Mouse (Mus musculus) midbrain, embryonic 11.5 days (tissue): ENCODE measurements at regions not wholly inside any gene's neighbourhood (a gene's known extent, or its start where the extent isn't known, plus 50 kb on each side); places are given as distances from the start of the nearest gene placed in this dataset.

Experiments
- ATAC-seq: fragments of 200-750 bp; cut with Nextera tagmentation; 2 replicates; pipeline ENCODE4 v1.8.0; 2017; ENCODE audit warnings: moderate TSS enrichment, moderate library complexity; ENCODE audit not compliant: low FRiP score
- DNase-seq: peaks from one replicate; pipeline ENCODE4 v3.0.0; 2015; ENCODE audit warnings: low spot score; ENCODE audit errors: missing footprints
- H3K27ac ChIP-seq: fragments of 300-500 bp; sonication (generic); 2 replicates; pipeline ENCODE4 v1.5.1; 2014; ENCODE audit warnings: low read depth, low read length
- H3K27me3 ChIP-seq: fragments of 300-500 bp; sonication (generic); 2 replicates; pipeline ENCODE4 v1.6.1; 2014; ENCODE audit warnings: mild to moderate bottlenecking, low read length, moderate library complexity, mixed read lengths; ENCODE audit not compliant: control insufficient read depth, insufficient read depth
- H3K36me3 ChIP-seq: fragments of 300-500 bp; sonication (generic); 2 replicates; pipeline ENCODE4 v1.6.1; 2014; ENCODE audit warnings: mild to moderate bottlenecking, low read length, moderate library complexity, mixed read lengths; ENCODE audit not compliant: control insufficient read depth, insufficient read depth
- H3K4me1 ChIP-seq: fragments of 300-500 bp; sonication (generic); 2 replicates; pipeline ENCODE4 v1.6.1; 2014; ENCODE audit warnings: low read length; ENCODE audit not compliant: control insufficient read depth, insufficient read depth
- H3K4me2 ChIP-seq: fragments of 300-500 bp; sonication (generic); 2 replicates; pipeline ENCODE4 v1.6.1; 2014; ENCODE audit warnings: mild to moderate bottlenecking, moderate library complexity
- H3K4me3 ChIP-seq: fragments of 300-500 bp; sonication (generic); 2 replicates; pipeline ENCODE4 v1.5.1; 2014; ENCODE audit warnings: low read depth, low read length
- H3K9ac ChIP-seq: fragments of 300-500 bp; sonication (generic); 2 replicates; pipeline ENCODE4 v1.6.1; 2014; ENCODE audit warnings: low read length
- H3K9me3 ChIP-seq: fragments of 300-500 bp; sonication (generic); 2 replicates; pipeline ENCODE4 v1.6.1; 2016; ENCODE audit warnings: low read length; ENCODE audit not compliant: control insufficient read depth
- WGBS: fragments of 180-500 bp; shearing (Covaris S2); extraction: QIAGEN DNeasy Blood & Tissue Kit; methylation state at CpG from one replicate; pipeline ENCODE4 v1.1.7; 2014; 5-methylcytosine and 5-hydroxymethylcytosine counted together

DNA sequence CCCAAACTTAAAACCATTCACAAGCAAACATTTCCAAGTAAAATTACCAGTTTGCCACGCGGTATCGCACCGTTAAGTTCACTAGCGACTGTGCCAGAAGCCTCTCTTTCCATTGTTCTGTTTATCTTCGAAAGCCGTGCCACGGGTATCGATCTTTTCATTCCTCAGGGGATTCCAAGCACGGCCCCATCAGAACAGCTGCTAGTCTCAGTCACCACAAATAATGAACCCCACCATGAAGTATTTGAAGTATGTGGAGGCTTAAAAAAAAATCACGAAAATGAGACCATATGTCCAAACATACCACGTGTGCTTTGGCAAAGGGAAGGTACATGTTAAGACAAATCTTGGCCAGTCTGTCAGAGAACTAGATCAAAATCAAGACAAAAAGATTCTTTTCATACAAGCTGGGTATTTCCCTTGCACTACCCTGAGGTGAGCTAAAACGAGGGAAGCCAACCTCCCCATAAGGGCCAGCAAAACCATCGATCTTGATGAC is 213.3 kb downstream of the Npr3 start:
- Histone ChIP-seq H3K27me3 (no peaks in the 10 kb centered on the region), H3K4me1 (no peaks in the 10 kb centered on the region), H3K36me3 (no peaks in the 10 kb centered on the region), H3K4me3 (no peak overlapping the region), H3K9ac (no peak overlapping the region), H3K9me3 (no peaks in the 10 kb centered on the region), H3K4me2 (no peak overlapping the region), H3K27ac (no peak overlapping the region)
- WGBS, result 76% methylated on average over 14 of the region's 14 CpGs
- ATAC-seq (no peak), DNase-seq (no peak)

DNA sequence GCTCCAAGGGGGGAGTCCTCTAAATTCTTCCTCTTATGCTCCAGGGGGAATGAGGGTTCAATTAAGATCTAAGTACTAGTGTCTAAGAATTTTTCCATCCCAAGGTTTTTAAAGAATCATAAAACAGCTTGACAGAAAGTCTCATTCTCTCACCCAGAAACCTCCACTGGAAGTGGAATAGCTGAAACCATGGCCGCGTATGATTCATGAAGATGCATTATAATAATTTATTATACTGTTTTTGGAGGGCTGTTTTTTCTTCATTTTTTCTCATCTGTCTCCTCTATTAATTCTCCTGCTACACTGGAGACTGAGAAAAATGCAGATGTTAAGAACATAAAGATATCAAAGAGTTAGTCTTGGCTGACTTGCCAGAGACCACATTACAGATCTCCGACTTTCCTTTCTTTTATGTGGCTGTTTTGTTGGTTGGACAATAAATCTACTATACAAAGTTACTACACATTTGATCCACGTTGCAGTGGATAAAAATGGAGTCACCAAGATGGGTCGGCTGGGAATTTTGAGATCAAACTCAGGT is 242.2 kb downstream of the Npr3 start:
- H3K9me3 ChIP-seq, result no peaks in the 10 kb centered on the region
- H3K27me3 ChIP-seq, result no peaks in the 10 kb centered on the region
- no peak for DNase-seq
- H3K9ac ChIP-seq, result no peak overlapping the region
- no peak for ATAC-seq
- H3K4me3 ChIP-seq, result no peak overlapping the region
- H3K4me2 ChIP-seq, result no peak overlapping the region
- H3K27ac ChIP-seq, result no peak overlapping the region
- 89% methylated on average over 5 of the region's 5 CpGs for WGBS
- H3K36me3 ChIP-seq, result no peaks in the 10 kb centered on the region
- H3K4me1 ChIP-seq, result no peaks in the 10 kb centered on the region

DNA sequence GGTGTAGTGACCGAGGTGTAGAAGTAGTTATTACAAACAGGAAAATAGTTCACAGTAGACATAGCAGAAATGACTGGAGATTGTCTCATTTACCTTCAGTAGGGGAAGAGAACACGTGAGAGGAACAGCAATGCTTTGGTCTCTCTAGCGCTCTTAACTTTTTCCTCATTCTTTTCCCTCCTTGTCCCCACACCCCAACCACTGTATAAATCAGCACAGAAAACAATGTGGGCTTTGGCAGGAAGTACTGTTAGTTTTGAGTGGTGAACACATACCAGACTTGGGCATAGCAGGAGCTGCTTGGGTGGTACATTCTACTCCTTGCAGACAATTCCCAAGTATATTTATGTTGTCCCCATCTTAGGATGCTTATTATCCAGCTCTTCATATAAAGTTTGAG is 251.9 kb downstream of the Npr3 start:
- Histone ChIP-seq H3K27me3 (no peaks in the 10 kb centered on the region), H3K27ac (no peak overlapping the region), H3K4me1 (no peaks in the 10 kb centered on the region), H3K4me2 (no peak overlapping the region), H3K36me3 (no peaks in the 10 kb centered on the region), H3K4me3 (no peak overlapping the region), H3K9me3 (no peaks in the 10 kb centered on the region), H3K9ac (no peak overlapping the region)
- 91% methylated on average over 3 of the region's 3 CpGs for WGBS
- ATAC-seq, result no peak
- DNase-seq, result no peak

DNA sequence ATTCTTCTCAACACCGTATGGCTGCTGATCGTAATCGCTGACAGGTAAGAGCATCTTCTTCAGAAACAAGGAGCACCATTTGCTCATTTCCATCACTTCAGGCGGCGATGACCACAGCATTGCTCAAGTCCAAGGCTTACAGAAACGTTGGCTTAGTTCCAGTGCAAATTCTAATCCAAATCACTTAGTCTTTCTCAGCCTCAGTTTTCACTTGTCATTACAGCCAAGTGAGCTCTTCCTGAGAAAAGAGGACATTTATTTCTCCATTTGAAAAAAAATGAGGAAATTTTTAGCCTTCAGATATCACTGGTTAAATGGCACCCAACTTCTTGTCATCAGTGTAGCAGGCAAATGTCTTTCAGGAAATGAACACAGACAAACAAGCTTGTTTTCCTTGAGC is 246.8 kb upstream of the Tars start:
- H3K4me1 ChIP-seq, result no peaks in the 10 kb centered on the region
- no peaks in the 10 kb centered on the region for H3K27me3 ChIP-seq
- no peak overlapping the region for H3K4me3 ChIP-seq
- no peak overlapping the region for H3K9ac ChIP-seq
- no peak for DNase-seq
- no peaks in the 10 kb centered on the region for H3K9me3 ChIP-seq
- H3K36me3 ChIP-seq, result no peaks in the 10 kb centered on the region
- ATAC-seq, result no peak
- no peak overlapping the region for H3K27ac ChIP-seq
- 95% methylated on average over 6 of the region's 6 CpGs for WGBS
- no peak overlapping the region for H3K4me2 ChIP-seq

DNA sequence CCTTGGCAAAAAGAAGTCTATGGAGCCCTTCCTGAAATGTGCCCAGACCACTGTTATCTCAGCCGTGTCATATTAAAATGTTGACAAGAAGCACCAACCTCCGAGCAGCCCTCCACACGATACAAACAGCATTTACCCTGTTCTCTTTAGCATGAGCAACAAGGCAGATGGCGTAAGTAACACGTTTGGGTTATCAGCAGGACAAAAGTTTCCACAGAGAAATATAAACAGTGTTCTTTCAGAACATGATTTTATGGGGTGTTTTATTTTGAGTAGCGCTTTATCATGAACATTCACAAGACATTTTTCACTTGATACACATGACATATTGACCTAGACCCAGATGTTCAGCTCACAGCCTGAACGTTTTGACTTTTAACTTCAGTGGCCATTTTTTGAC is 245.3 kb upstream of the Tars start:
- ATAC-seq, result no peak

DNA sequence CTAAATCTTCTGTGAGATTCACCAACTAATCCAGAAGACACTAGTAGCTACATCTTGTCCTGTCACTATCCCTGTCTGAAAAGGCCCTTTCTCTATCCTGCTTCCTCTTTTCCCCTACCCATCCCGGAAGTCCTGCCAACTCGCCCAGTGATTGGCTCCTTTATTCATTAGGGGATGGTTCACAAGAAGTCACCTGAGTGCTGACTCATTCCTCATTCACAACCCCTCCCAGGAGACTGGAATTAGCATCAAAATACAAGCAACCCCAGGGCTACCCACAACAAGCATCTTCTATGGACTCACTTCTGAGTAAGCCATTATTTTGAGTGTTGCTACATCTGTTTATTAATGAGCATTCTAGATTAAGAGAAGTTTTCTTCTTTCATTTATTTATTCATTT is 231.2 kb upstream of the Tars start:
- Histone ChIP-seq H3K27ac (no peak overlapping the region), H3K4me1 (no peaks in the 10 kb centered on the region), H3K4me2 (no peak overlapping the region), H3K9ac (no peak overlapping the region), H3K27me3 (no peaks in the 10 kb centered on the region), H3K9me3 (no peaks in the 10 kb centered on the region), H3K4me3 (no peak overlapping the region), H3K36me3 (no peaks in the 10 kb centered on the region)
- no peak for DNase-seq
- 81% methylated on average over 2 of the region's 2 CpGs for WGBS
- no peak for ATAC-seq

More for the DNA sequence above, 245.3 kb upstream of the Tars start:
- Histone ChIP-seq H3K9ac (no peak overlapping the region), H3K27ac (no peak overlapping the region), H3K9me3 (no peaks in the 10 kb centered on the region), H3K36me3 (no peaks in the 10 kb centered on the region), H3K4me3 (no peak overlapping the region), H3K4me2 (no peak overlapping the region), H3K27me3 (no peaks in the 10 kb centered on the region), H3K4me1 (no peaks in the 10 kb centered on the region)
- DNase-seq, result no peak
- 86% methylated on average over 7 of the region's 7 CpGs for WGBS

DNA sequence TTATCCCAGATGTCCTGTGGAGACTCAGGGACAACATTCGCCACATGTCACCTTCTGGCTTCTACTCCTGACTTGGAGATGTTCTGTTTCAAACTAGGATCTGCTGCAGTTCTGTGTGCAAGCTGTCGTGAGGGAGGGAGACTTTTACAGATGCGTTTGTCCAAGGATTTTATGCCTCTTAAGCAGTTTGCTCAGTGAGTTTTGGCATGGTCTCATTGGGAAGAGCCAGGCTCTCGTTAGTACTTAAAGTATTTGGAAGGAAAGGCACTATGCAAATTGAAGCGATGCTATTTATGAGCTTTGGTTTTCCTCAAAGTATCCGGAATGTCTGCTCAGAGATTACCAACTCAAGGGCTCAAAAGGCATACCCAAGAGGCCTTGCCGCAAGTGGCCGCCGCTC is 227.0 kb upstream of the Tars start:
- Histone ChIP-seq H3K27ac (no peak overlapping the region), H3K4me2 (no peak overlapping the region), H3K9ac (no peak overlapping the region), H3K9me3 (no peaks in the 10 kb centered on the region), H3K27me3 (no peaks in the 10 kb centered on the region), H3K36me3 (no peaks in the 10 kb centered on the region), H3K4me1 (no peaks in the 10 kb centered on the region), H3K4me3 (no peak overlapping the region)
- ATAC-seq (no peak), DNase-seq (no peak)
- WGBS, result 80% methylated on average over 9 of the region's 9 CpGs

DNA sequence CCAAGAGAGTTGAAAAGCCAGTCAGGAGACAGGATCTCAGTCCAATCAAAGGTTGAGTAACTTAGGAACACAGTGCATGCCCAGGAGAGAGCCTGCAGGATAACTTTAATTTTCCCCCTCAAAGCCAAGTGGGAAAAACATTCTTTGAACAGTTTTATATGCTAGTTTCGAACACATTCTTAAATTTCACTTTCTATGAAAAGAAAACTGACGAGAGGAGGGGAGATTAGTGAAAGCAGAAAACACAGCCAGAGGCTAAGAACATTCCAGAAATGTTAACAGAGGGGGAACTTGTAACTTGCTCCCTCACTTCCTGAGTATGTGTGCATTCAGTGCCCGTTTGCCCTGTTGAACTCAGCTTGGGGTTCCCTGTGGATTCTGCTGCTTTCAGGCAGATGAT is 213.0 kb upstream of the Tars start:
- Histone ChIP-seq H3K27me3 (no peaks in the 10 kb centered on the region), H3K9me3 (no peaks in the 10 kb centered on the region), H3K27ac (no peak overlapping the region), H3K4me3 (no peak overlapping the region), H3K9ac (no peak overlapping the region), H3K36me3 (no peaks in the 10 kb centered on the region), H3K4me1 (no peaks in the 10 kb centered on the region), H3K4me2 (no peak overlapping the region)
- no peak for ATAC-seq
- WGBS, result 67% methylated on average over 3 of the region's 3 CpGs
- no peak for DNase-seq

DNA sequence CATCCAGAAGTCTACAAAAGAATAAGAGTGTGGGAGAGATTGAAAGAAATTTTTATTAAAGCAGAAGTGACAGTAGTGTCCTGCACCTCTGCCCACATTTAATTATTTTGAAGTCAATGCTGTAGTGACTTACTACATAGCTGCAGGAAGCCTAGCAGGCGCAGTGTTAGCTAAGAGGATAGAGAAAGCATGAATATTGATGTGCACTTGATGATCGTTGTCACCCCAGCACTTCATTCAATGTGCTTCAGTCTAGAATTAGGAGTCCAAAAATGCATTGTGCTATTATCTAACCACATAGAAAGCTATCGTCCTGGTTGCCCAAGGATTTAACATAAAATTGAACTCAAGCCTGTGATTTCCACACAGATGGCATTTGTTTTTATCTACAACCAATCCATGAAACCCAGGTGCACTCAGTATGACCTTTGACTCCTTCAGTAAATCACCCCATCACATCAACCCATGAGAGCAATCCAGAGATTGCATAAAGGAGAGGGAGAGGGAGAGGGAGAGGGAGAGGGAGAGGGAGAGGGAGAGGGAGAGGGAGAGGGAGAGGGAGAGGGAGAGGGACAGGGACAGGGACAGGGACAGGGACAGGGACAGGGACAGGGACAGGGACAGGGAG is 210.7 kb upstream of the Tars start:
- Histone ChIP-seq H3K27ac (peak overlapping the region; percentile 20; the same call in 1 of the 2 replicates), H3K36me3 (no peaks in the 10 kb centered on the region)
- WGBS, result 58% methylated on average over 3 of the region's 3 CpGs

More for the DNA sequence above, 210.7 kb upstream of the Tars start:
- DNase-seq, result no peak
- Histone ChIP-seq H3K9ac (no peak overlapping the region), H3K4me1 (no peaks in the 10 kb centered on the region), H3K4me2 (no peak overlapping the region), H3K27me3 (no peaks in the 10 kb centered on the region), H3K9me3 (no peaks in the 10 kb centered on the region), H3K4me3 (no peak overlapping the region)
- peak; percentile 80 for ATAC-seq
